8 mouse cellular contexts compared by ENCODE assay signal in genomic region chr15:5241304-5242201, GRCm38 (mm10). TPM values are rescaled to one million over a fixed set of nuclear protein-coding genes. Genes with fewer than 3 reads are reported as not detected.
DNase-seq lines count a peak whose midpoint lies in the region; ATAC-seq and TF ChIP-seq lines count a peak whose summit lies in the region.

No protein-coding gene starts in this region.

- peaks cover 3% of the 10 kb centered on the region for H3K4me1 ChIP-seq in kidney, adult 2 months (ENCODE audit: control insufficient read depth, insufficient read depth, low read length)
- H3K4me1 ChIP-seq in forebrain, embryonic 15.5 days: peaks cover 33% of the 10 kb centered on the region
- peaks cover 31% of the 10 kb centered on the region for H3K4me1 ChIP-seq in hindbrain, embryonic 13.5 days (replicated peaks)
- peaks cover 69% of the 10 kb centered on the region for H3K4me1 ChIP-seq in liver, embryonic 15.5 days (replicated peaks)
- H3K4me1 ChIP-seq in neural tube, embryonic 14.5 days (ENCODE audit: control insufficient read depth, insufficient read depth, low read length): peaks cover 20% of the 10 kb centered on the region

- no peaks in the 10 kb centered on the region for H3K27me3 ChIP-seq in kidney, adult 2 months (replicated peaks; ENCODE audit: control insufficient read depth, insufficient read depth, low read length)
- peaks cover 47% of the 10 kb centered on the region for H3K27me3 ChIP-seq in forebrain, embryonic 15.5 days
- H3K27me3 ChIP-seq in hindbrain, embryonic 13.5 days: peaks cover 74% of the 10 kb centered on the region
- peaks cover 44% of the 10 kb centered on the region for H3K27me3 ChIP-seq in liver, embryonic 15.5 days
- peaks cover 13% of the 10 kb centered on the region for H3K27me3 ChIP-seq in neural tube, embryonic 14.5 days (ENCODE audit: control insufficient read depth, insufficient read depth, low read length)

- peak overlapping the region; percentile 47 for H3K9ac ChIP-seq in forebrain, embryonic 15.5 days (replicated peaks)
- H3K9ac ChIP-seq in hindbrain, embryonic 13.5 days: peak overlapping the region; percentile 71
- peak overlapping the region; percentile 70 for H3K9ac ChIP-seq in liver, embryonic 15.5 days
- H3K9ac ChIP-seq in neural tube, embryonic 14.5 days (replicated peaks; ENCODE audit: low read depth, low read length): no peak overlapping the region

- no peaks in the 10 kb centered on the region for H3K9me3 ChIP-seq in forebrain, embryonic 15.5 days
- H3K9me3 ChIP-seq in hindbrain, embryonic 13.5 days: no peaks in the 10 kb centered on the region
- H3K9me3 ChIP-seq in liver, embryonic 15.5 days (replicated peaks): no peaks in the 10 kb centered on the region
- no peaks in the 10 kb centered on the region for H3K9me3 ChIP-seq in neural tube, embryonic 14.5 days (ENCODE audit: control insufficient read depth, low read length)

- no peaks in the 10 kb centered on the region for H3K36me3 ChIP-seq in kidney, adult 2 months (ENCODE audit: control insufficient read depth, insufficient read depth, low read length)
- H3K36me3 ChIP-seq in forebrain, embryonic 15.5 days: no peaks in the 10 kb centered on the region
- no peaks in the 10 kb centered on the region for H3K36me3 ChIP-seq in hindbrain, embryonic 13.5 days
- no peaks in the 10 kb centered on the region for H3K36me3 ChIP-seq in liver, embryonic 15.5 days (replicated peaks)
- no peaks in the 10 kb centered on the region for H3K36me3 ChIP-seq in neural tube, embryonic 14.5 days (ENCODE audit: control insufficient read depth, insufficient read depth, low read length)

- H3K4me3 ChIP-seq in kidney, adult 2 months (ENCODE audit: insufficient read depth, low read depth, low read length): peak overlapping the region; percentile 71
- peak overlapping the region; percentile 47 for H3K4me3 ChIP-seq in forebrain, embryonic 15.5 days
- peak overlapping the region; percentile 54 for H3K4me3 ChIP-seq in hindbrain, embryonic 13.5 days
- peak overlapping the region; percentile 78 for H3K4me3 ChIP-seq in liver, embryonic 15.5 days (replicated peaks)
- peak overlapping the region; percentile 48 for H3K4me3 ChIP-seq in neural tube, embryonic 14.5 days (ENCODE audit: low read depth, low read length)

- no peak for TF ChIP-seq POLR2A in kidney, adult 2 months (IDR thresholded peaks at IDR 0.05; ENCODE audit: low read depth, low read length)

- H3K4me2 ChIP-seq in forebrain, embryonic 15.5 days (replicated peaks): peak overlapping the region; percentile 94
- peak overlapping the region; percentile 97 for H3K4me2 ChIP-seq in hindbrain, embryonic 13.5 days
- H3K4me2 ChIP-seq in liver, embryonic 15.5 days: peak overlapping the region; percentile 100
- H3K4me2 ChIP-seq in neural tube, embryonic 14.5 days (ENCODE audit: low read depth, low read length): peak overlapping the region; percentile 97

- H3K27ac ChIP-seq in kidney, adult 2 months (ENCODE audit: insufficient read depth, low read depth, low read length): no peak overlapping the region
- no peak overlapping the region for H3K27ac ChIP-seq in forebrain, embryonic 15.5 days (replicated peaks)
- H3K27ac ChIP-seq in hindbrain, embryonic 13.5 days: no peak overlapping the region
- peak overlapping the region; percentile 26; the same call in 1 of the 2 replicates for H3K27ac ChIP-seq in liver, embryonic 15.5 days (replicated peaks)
- no peak overlapping the region for H3K27ac ChIP-seq in neural tube, embryonic 14.5 days (ENCODE audit: low read depth, low read length)

- DNase-seq in kidney, adult 2 months: peak; percentile 47
- DNase-seq in kidney, adult 18-20 months: no peak
- DNase-seq in R1 (ENCODE audit: low read depth, low spot score): peak; percentile 62
- DNase-seq in cerebellum, adult 9-10 months: no peak

- peak; percentile 32 for ATAC-seq in forebrain, embryonic 15.5 days (replicated peaks)
- ATAC-seq in hindbrain, embryonic 13.5 days (ENCODE audit: low FRiP score): peak; percentile 40
- ATAC-seq in liver, embryonic 15.5 days (ENCODE audit: insufficient read depth): no peak
- peak; percentile 38; the same call in 1 of the 2 replicates for ATAC-seq in neural tube, embryonic 14.5 days (ENCODE audit: low read depth)

- TF ChIP-seq CTCF in kidney, adult 2 months (conservative IDR thresholded peaks at IDR 0.05; ENCODE audit: insufficient read depth, insufficient read length, low read depth, low read length): no peak

- WGBS in kidney, adult 2 months: 33% methylated on average over 12 of the region's 12 CpGs
- WGBS in forebrain, embryonic 15.5 days: 19% methylated on average over 12 of the region's 12 CpGs
- WGBS in hindbrain, embryonic 13.5 days: 18% methylated on average over 12 of the region's 12 CpGs
- 13% methylated on average over 12 of the region's 12 CpGs for WGBS in liver, embryonic 15.5 days (ENCODE audit: insufficient replicate concordance)
- WGBS in neural tube, embryonic 14.5 days: 22% methylated on average over 12 of the region's 12 CpGs

RNA-seq across cellular contexts. Expression of gene Ptger4, which starts 2.4 kb away (rescaled TPM):
- 5.6 and 5.7 TPM in 2 replicates for polyA plus RNA-seq in kidney, adult 2 months (2012; rRNA removed)
- 0.42 and 0.50 TPM in 2 replicates for polyA plus RNA-seq in forebrain, embryonic 15.5 days (2015; fragmentation: Nextera tagmentation; extraction: Ambion mirVana)
- 2.8 and 3.5 TPM in 2 replicates for polyA plus RNA-seq in hindbrain, embryonic 13.5 days (2015; fragmentation: Nextera tagmentation; extraction: Ambion mirVana)
- polyA plus RNA-seq in liver, embryonic 15.5 days (2015; fragmentation: Nextera tagmentation; extraction: Ambion mirVana): 1.5 and 1.6 TPM in 2 replicates
- polyA plus RNA-seq in neural tube, embryonic 14.5 days (2014; fragmentation: Nextera tagmentation; extraction: Ambion mirVana): 5.8 and 5.9 TPM in 2 replicates

RNA-seq across cellular contexts. Expression of gene Ttc33, which starts 56.2 kb away (rescaled TPM):
- polyA plus RNA-seq in kidney, adult 2 months (2012; rRNA removed): 9.6 and 14.2 TPM in 2 replicates
- 61.4 and 65.4 TPM in 2 replicates for polyA plus RNA-seq in forebrain, embryonic 15.5 days (2015; fragmentation: Nextera tagmentation; extraction: Ambion mirVana)
- 55.7 and 59.8 TPM in 2 replicates for polyA plus RNA-seq in hindbrain, embryonic 13.5 days (2015; fragmentation: Nextera tagmentation; extraction: Ambion mirVana)
- 13.5 and 15.7 TPM in 2 replicates for polyA plus RNA-seq in liver, embryonic 15.5 days (2015; fragmentation: Nextera tagmentation; extraction: Ambion mirVana)
- 58.6 and 63.3 TPM in 2 replicates for polyA plus RNA-seq in neural tube, embryonic 14.5 days (2014; fragmentation: Nextera tagmentation; extraction: Ambion mirVana)

Comparison
In these comparisons a context has a peak if more than half of its experiments do, and no peak if none do; other contexts are left out.
1. DNase-seq: peak in kidney, adult 2 months (single experiment) and R1 (single experiment); none in kidney, adult 18-20 months (single experiment) and cerebellum, adult 9-10 months (single experiment).
2. Peak in every context shown above with its lines, with median percentiles within 50 percentile points of each other: H3K4me3 ChIP-seq and H3K4me2 ChIP-seq.